In genomic region chr2:46442576-46442975, GRCm38 (mm10) we compare ENCODE assay signal across 9 mouse cellular contexts.
DNase-seq lines count a peak whose midpoint lies in the region; TF ChIP-seq lines count a peak whose summit lies in the region.
"Had no signal": no experiment of that assay in that cellular context is flagged by ENCODE, and none has a peak within 500 bp of the region (broad histone marks: within the 10 kb centered on the region; RNA-seq: fewer than 3 reads in every experiment).

No protein-coding gene starts in this region.

- TF ChIP-seq POLR2A in MEL (IDR thresholded peaks at IDR 0.05; ENCODE audit: control insufficient read depth in 1 of 2, insufficient read depth in 1 of 2, low read depth in 1 of 2, low read length in 2 of 2, poor library complexity in 1 of 2): no peak

- TF ChIP-seq RAD21 in MEL (IDR thresholded peaks at IDR 0.05; ENCODE audit: low read depth, low read length): no peak

- H3K79me2 ChIP-seq in MEL (ENCODE audit: control insufficient read depth, insufficient read depth, low read length, poor library complexity): no peaks in the 10 kb centered on the region

- H3K9me3 ChIP-seq in MEL (replicated peaks; ENCODE audit: insufficient read depth, low read length): no peaks in the 10 kb centered on the region
- H3K9me3 ChIP-seq in heart, embryonic 10.5 days: no peaks in the 10 kb centered on the region

- no peak overlapping the region for H3K4me3 ChIP-seq in MEL (ENCODE audit: control insufficient read depth in 1 of 2, insufficient read depth in 1 of 2, low read depth in 2 of 2, low read length in 2 of 2)
- no peak overlapping the region for H3K4me3 ChIP-seq in heart, embryonic 10.5 days

- peaks cover 2 to 9% of the 10 kb centered on the region in 2 experiments; a peak in 3 of 4 replicates for H3K4me1 ChIP-seq in MEL (ENCODE audit: control insufficient read depth in 1 of 2, insufficient read depth in 2 of 2, low read length in 2 of 2)
- peaks cover 13% of the 10 kb centered on the region; the same call in 1 of the 2 replicates for H3K4me1 ChIP-seq in heart, embryonic 10.5 days

- no peak overlapping the region for H3K9ac ChIP-seq in MEL (ENCODE audit: control insufficient read depth, low read depth, low read length, poor library complexity, severe bottlenecking)

- TF ChIP-seq CTCF in MEL (IDR thresholded peaks at IDR 0.05 in 2 of 3, conservative IDR thresholded peaks at IDR 0.05 in 1 of 3; ENCODE audit: control insufficient read depth in 1 of 3, insufficient read depth in 1 of 3, low read depth in 2 of 3, low read length in 3 of 3, poor library complexity in 1 of 3, severe bottlenecking in 1 of 3): no peak

- H3K36me3 ChIP-seq in MEL (ENCODE audit: control insufficient read depth in 1 of 2, insufficient read depth in 2 of 2, low read length in 2 of 2): peaks cover 0 to 10% of the 10 kb centered on the region in 2 experiments; a peak in 2 of 4 replicates
- H3K36me3 ChIP-seq in heart, embryonic 10.5 days: no peaks in the 10 kb centered on the region

- 68% methylated on average over 6 of the region's 6 CpGs for WGBS in heart, embryonic 10.5 days
- WGBS in large intestine, adult 2 months: 14% methylated on average over 6 of the region's 6 CpGs

- no peak for TF ChIP-seq EP300 in MEL (IDR thresholded peaks at IDR 0.05; ENCODE audit: low read depth in 1 of 2, low read length in 2 of 2)

- peak overlapping the region; percentile 13; the same call in 1 of the 2 replicates for H3K27ac ChIP-seq in MEL (ENCODE audit: control insufficient read depth, low read depth, low read length)
- peak overlapping the region; percentile 67; the same call in 1 of the 2 replicates for H3K27ac ChIP-seq in heart, embryonic 10.5 days

- DNase-seq in adrenal gland, adult 2 months: peak; percentile 20
- no peak for DNase-seq in adrenal gland, postnatal 25 days
- no peak for DNase-seq in MEL (ENCODE audit: low read depth, low spot score)
- no peak for DNase-seq in heart, embryonic 10.5 days (ENCODE audit: low spot score)
- peak; percentile 14 for DNase-seq in large intestine, adult 2 months (ENCODE audit: low read depth, low spot score)
- DNase-seq in thymus, postnatal 10 days (ENCODE audit: low spot score in 2 of 2): no peak
- no peak for DNase-seq in thymus, adult 18-20 months
- DNase-seq in natural killer cell, adult 2 months (ENCODE audit: low spot score in 2 of 2): no peak
- DNase-seq: retina, postnatal 1 day had no signal

- H3K27me3 ChIP-seq in MEL (ENCODE audit: control insufficient read depth in 1 of 2, insufficient read depth in 2 of 2, low read length in 2 of 2): no peaks in the 10 kb centered on the region
- no peaks in the 10 kb centered on the region for H3K27me3 ChIP-seq in heart, embryonic 10.5 days (ENCODE audit: insufficient read depth, poor library complexity, severe bottlenecking)

TF ChIP-seq in MEL, 35 proteins besides CTCF, POLR2A, EP300 and RAD21:
- TF ChIP-seq TAL1 (IDR thresholded peaks at IDR 0.05; ENCODE audit: low read length): no peak
- no peak for TF ChIP-seq NRF1 (IDR thresholded peaks at IDR 0.05; ENCODE audit: insufficient read depth, low read depth, low read length, poor library complexity, severe bottlenecking)
- no peak for TF ChIP-seq BHLHE40 (IDR thresholded peaks at IDR 0.05; ENCODE audit: borderline replicate concordance, low read depth, low read length)
- no peak for TF ChIP-seq MXI1 (IDR thresholded peaks at IDR 0.05; ENCODE audit: low read depth, low read length)
- TF ChIP-seq USF1 (IDR thresholded peaks at IDR 0.05; ENCODE audit: low read depth, low read length): no peak
- no peak for TF ChIP-seq SIN3A (IDR thresholded peaks at IDR 0.05; ENCODE audit: low read length)
- no peak for TF ChIP-seq MYB (IDR thresholded peaks at IDR 0.05; ENCODE audit: low read depth, low read length)
- TF ChIP-seq SMC3 (IDR thresholded peaks at IDR 0.05; ENCODE audit: low read depth, low read length): no peak
- no peak for TF ChIP-seq E2F4 (IDR thresholded peaks at IDR 0.05; ENCODE audit: borderline replicate concordance, low read depth, low read length)
- TF ChIP-seq KAT2A (conservative IDR thresholded peaks at IDR 0.05; ENCODE audit: low read depth, low read length): no peak
- no peak for TF ChIP-seq JUND (IDR thresholded peaks at IDR 0.05; ENCODE audit: low read depth, low read length)
- no peak for TF ChIP-seq CHD1 (IDR thresholded peaks at IDR 0.05; ENCODE audit: low read depth, low read length)
- TF ChIP-seq GABPA (IDR thresholded peaks at IDR 0.05; ENCODE audit: low read depth, low read length): no peak
- TF ChIP-seq MAX (IDR thresholded peaks at IDR 0.05; ENCODE audit: low read length): no peak
- no peak for TF ChIP-seq USF2 (IDR thresholded peaks at IDR 0.05; ENCODE audit: borderline replicate concordance in 1 of 2, insufficient read depth in 1 of 2, low read depth in 1 of 2, low read length in 2 of 2)
- TF ChIP-seq ELF1 (IDR thresholded peaks at IDR 0.05; ENCODE audit: low read depth, low read length): no peak
- TF ChIP-seq ZKSCAN1 (IDR thresholded peaks at IDR 0.05; ENCODE audit: low read depth, low read length): no peak
- TF ChIP-seq UBTF (IDR thresholded peaks at IDR 0.05; ENCODE audit: borderline replicate concordance, insufficient read depth, low read depth, low read length): no peak

Comparison
In these comparisons a context has a peak if more than half of its experiments do, and no peak if none do; other contexts are left out.
1. DNase-seq: peak in adrenal gland, adult 2 months (single experiment) and large intestine, adult 2 months (single experiment); none in adrenal gland, postnatal 25 days (single experiment), MEL (single experiment), heart, embryonic 10.5 days (single experiment), thymus, postnatal 10 days (0 of 2), thymus, adult 18-20 months (0 of 2) and natural killer cell, adult 2 months (0 of 2).